Mouse (Mus musculus): ENCODE data around the gene Ndufa6.
"Not testable (repeated sequence)": the region's sequence is repeated elsewhere in the genome, so short reads cannot be mapped to it uniquely, and the experiment has no call there.

Ndufa6 gene

GRCm38 (mm10) chr15:82368146-82368545 is 14.0 kb upstream of the Ndufa6 start:
- no peak for DNase-seq (ENCODE audit: low read depth, low spot score)

GRCm38 (mm10) chr15:82364561-82364960 is 10.4 kb upstream of the Ndufa6 start:
- not testable (repeated sequence) for DNase-seq (ENCODE audit: low read depth, low spot score)

GRCm38 (mm10) chr15:82363801-82364200 is 9.7 kb upstream of the Ndufa6 start:
- DNase-seq (ENCODE audit: low read depth, low spot score) = not testable (repeated sequence)

- DNase-seq (ENCODE audit: low read depth, low spot score) = no peak
These were observed 8.1 kb upstream of the Ndufa6 start for GRCm38 (mm10) chr15:82362234-82362633.

GRCm38 (mm10) chr15:82361459-82362018 is 7.4 kb upstream of the Ndufa6 start:
- peak; percentile 77 for DNase-seq (ENCODE audit: low read depth, low spot score)

GRCm38 (mm10) chr15:82358431-82359260 is 4.5 kb upstream of the Ndufa6 start:
- DNase-seq (ENCODE audit: low read depth, low spot score) = no peak

- DNase-seq (ENCODE audit: low read depth, low spot score) = no peak
These were observed 393 bp downstream of the Ndufa6 start for GRCm38 (mm10) chr15:82353745-82354113.

GRCm38 (mm10) chr15:82353078-82353744 is 911 bp downstream of the Ndufa6 start:
- DNase-seq (ENCODE audit: low read depth, low spot score) = no peak

GRCm38 (mm10) chr15:82351480-82351879 is 2.6 kb downstream of the Ndufa6 start:
- no peak for DNase-seq (ENCODE audit: low read depth, low spot score)

GRCm38 (mm10) chr15:82350349-82350748 is 3.8 kb downstream of the Ndufa6 start:
- no peak for DNase-seq (ENCODE audit: low read depth, low spot score)

GRCm38 (mm10) chr15:82348999-82349341 is 5.2 kb downstream of the Ndufa6 start:
- DNase-seq (ENCODE audit: low read depth, low spot score) = no peak

GRCm38 (mm10) chr15:82348258-82348998 is 5.7 kb downstream of the Ndufa6 start:
- no peak for DNase-seq (ENCODE audit: low read depth, low spot score)

- no peak for DNase-seq (ENCODE audit: low read depth, low spot score)
These were observed 6.3 kb downstream of the Ndufa6 start for GRCm38 (mm10) chr15:82347852-82348251.

GRCm38 (mm10) chr15:82347303-82347676 is 6.8 kb downstream of the Ndufa6 start:
- no peak for DNase-seq (ENCODE audit: low read depth, low spot score)

GRCm38 (mm10) chr15:82346580-82347302 is 7.4 kb downstream of the Ndufa6 start:
- no peak for DNase-seq (ENCODE audit: low read depth, low spot score)

GRCm38 (mm10) chr15:82345820-82346470 is 8.2 kb downstream of the Ndufa6 start:
- DNase-seq (ENCODE audit: low read depth, low spot score) = peak; percentile 99

GRCm38 (mm10) chr15:82344971-82345370 is 9.2 kb downstream of the Ndufa6 start:
- no peak for DNase-seq (ENCODE audit: low read depth, low spot score)

- DNase-seq (ENCODE audit: low read depth, low spot score) = no peak
These were observed 10.5 kb downstream of the Ndufa6 start for GRCm38 (mm10) chr15:82343368-82344287.

GRCm38 (mm10) chr15:82342543-82342935 is 11.6 kb downstream of the Ndufa6 start:
- no peak for DNase-seq (ENCODE audit: low read depth, low spot score)

Measured in skeletal muscle tissue, adult 2 months (tissue).